Mouse (Mus musculus): ENCODE data around the gene Elac2.

Elac2 gene

DNA sequence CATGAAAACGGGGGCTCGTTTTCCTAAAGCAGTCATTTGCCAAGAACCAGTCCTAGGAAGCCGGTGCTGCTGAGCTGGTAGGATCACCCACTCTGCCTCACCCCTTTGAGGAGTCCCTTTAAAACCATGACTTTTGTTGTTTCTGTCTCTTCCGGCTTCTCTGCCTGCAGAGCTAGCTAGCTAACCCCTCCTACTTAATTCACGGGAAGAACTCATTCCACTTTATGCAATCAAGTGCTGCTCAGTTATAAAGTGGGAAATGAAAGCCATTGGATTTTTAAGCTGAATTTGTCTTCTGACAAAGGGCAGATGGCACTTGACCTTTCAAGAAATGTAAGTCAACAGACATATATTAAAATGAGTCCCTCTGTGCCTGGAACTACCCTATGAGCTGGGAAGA, 49.2 kb downstream of the Elac2 start:
- DNase-seq: no peak

DNA sequence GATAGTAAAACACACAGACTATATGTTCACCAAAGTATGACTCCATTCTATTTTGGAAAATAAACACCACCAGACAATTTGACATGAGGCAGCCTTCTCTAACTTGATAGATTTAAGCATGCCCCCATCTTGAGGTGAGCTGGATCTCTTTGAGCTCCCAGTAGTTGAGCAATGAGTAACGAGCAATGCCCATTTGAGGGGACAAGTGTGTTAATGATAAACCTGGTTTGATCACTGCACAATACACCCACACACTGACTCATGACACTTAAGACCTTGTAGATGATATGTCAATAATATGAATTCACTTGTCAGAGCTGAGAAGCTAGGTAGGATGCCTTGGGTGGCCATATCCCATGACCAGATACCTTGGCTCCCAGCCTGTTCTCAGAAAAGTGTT, 51.4 kb downstream of the Elac2 start:
- peak; percentile 66 for DNase-seq

DNA sequence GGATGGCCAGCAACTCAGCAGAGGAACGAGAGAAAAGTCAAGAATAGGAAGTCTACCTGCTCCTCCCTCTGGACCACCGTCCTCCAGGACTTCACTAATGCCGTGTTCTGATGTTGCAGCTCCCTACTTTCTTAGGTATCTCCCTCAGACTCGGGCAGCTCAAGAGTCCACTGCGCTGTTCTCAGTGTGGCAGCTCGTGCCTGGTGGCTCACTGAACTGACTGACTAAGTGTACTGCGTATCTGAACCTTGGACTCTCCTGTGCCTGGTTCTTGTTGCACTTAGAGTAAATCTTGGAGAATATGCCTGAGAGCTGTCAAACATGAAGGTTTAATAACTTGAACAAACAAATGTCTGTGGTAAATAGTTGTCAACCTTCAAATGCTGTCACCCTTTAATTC, 53.4 kb downstream of the Elac2 start:
- peak; percentile 66 for DNase-seq

DNA sequence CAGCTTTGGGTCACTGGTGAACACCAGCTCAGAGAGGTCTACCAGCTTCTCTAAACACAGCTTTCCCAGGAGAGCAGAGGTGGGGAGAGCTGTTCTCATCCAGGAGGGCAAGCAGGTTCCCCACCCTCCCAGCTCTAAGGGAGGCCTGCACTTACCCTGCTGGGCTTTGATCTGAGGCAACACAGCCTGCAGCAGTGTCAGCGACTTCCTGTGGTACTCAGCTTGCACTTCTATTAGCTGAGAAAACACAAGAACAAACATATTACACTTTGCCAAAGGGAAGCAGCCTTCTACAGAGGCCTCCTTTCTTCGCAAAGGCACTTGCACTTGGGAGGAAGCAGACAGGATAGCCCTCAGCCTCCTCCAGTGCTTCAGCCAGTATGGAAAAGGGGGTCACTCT, 60.2 kb downstream of the Elac2 start:
- no peak for DNase-seq

DNA sequence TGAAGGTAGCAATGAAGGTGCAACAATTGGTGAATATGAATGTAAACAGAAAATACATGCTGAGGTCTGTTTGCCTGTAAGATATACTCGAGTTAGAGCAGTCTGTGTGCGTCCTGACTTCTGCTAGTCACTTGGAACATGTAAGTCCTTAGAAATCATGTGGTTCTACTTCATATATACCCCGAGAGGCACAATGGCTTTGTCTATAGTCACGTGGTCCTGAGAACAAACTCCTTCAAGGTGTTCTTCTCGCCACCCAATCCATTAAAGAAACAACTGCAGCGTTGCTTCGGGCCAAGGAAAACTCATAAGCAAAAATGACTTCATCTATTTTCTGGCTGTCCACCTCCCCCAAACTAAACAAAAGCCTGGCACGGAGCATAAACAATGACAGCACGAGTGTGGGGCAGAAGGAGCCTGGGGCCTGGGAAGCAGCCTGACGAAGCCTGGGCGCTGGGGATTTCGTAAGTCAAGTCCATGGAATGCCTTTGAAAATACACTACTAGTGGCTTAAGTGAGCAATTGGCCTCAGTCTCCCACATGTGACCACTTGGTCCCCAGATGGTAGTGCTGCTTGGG, 60.8 kb downstream of the Elac2 start:
- no peak for DNase-seq

DNA sequence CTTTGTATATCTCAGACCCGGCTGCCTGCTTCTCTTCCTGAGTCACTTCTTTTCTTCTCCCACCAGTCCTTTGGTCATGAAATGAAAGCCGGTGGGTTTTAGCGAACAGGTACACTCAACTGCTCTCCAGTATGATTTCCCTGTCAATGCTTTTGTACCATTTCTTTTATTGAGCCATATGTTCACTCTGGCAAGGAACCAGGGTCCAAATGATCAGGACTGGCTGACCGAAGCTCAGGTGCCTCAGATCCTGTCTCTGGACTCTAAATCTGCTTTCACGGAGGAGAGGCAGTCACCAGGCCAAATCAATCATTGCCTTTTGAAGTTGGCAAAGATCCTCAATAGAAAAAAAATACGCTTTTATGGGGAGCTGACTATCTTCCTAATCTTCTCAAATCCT, 61.7 kb downstream of the Elac2 start:
- no peak for DNase-seq

DNA sequence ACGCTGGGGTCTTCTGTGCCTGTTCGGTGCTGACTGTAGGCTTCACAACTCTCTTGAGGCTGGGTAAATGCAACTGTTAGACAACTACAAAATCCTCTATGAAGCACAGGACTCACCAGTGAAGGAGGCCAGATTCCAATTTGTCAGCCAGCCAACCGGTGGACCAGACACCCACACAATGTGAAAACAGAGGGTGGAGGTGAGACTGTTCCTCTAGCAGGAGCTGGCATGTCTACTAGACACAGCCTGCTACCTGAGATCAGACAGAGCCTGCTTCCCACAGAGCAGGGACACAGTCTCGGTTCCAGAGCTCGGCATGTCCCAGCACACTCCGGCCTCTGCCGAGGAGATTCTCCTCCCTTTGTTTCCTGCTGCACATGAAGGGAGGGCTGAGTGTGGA, 70.3 kb downstream of the Elac2 start:
- DNase-seq: no peak

DNA sequence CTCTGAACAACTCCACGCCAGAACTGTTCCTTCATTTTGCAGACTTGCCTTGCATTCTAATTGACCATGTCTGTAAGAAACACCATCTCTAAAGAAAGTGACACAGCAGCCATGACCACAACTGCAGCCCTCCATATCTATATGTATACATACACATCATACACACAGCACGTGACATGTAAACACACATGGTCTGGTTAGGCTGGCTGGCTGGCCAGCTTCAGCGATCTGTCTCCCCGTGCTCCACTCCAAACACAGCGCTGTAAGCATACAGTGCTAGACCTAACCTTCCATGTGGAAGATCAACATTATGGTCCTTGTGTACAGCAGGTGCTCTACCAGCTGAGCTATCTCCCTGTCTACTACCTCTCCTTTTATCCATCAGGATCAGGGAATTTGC, 72.0 kb downstream of the Elac2 start:
- no peak for DNase-seq
